Mouse (Mus musculus): Measurements from ENCODE around the gene Kir3dl2.
"Not testable (repeated sequence)": the region's sequence is repeated elsewhere in the genome, so short reads cannot be mapped to it uniquely, and the experiment has no call there.

Gene Kir3dl2

DNA sequence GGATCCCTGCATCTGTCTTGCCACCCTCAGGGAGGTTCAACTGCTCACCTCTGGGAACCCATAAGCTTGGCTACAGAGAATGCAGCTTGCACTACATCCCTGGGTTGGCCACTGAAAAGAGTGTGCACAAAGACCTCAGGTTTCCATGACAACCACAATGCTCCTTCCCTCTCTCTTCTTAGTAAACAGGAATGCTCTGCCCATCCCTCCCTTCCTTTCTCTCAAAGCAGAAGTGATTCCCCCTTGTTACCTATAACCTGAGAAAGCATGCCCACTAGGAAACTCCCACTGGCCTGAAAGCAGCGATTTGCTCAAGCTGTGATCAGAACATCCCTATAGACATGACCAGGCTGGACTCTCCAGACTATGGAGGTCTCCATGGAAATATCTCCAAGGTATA, at the start of gene Kir3dl2:
TSS of gene Kir3dl2 (minus strand) at position 101 of the 400 bp plus-strand sequence.
- not testable (repeated sequence) for DNase-seq

DNA sequence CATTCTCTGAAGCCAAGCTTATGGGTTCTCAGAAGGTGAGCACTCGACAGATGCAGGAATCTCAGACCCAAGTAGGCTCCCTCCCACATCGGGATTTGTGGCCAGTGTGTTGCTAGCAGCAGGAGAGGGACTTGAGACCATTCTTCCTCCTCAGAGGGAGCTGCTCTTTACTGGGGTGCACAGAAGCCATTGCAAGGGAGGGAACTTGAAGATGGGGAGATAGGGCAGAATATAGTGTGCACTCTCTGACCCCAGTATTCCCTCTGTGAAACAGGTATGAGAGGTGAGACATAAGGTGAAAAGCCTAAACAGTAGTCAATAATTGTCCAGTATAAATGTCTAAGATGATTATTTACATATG, 47.0 kb upstream of the Kir3dl2 start:
- DNase-seq: no peak

DNA sequence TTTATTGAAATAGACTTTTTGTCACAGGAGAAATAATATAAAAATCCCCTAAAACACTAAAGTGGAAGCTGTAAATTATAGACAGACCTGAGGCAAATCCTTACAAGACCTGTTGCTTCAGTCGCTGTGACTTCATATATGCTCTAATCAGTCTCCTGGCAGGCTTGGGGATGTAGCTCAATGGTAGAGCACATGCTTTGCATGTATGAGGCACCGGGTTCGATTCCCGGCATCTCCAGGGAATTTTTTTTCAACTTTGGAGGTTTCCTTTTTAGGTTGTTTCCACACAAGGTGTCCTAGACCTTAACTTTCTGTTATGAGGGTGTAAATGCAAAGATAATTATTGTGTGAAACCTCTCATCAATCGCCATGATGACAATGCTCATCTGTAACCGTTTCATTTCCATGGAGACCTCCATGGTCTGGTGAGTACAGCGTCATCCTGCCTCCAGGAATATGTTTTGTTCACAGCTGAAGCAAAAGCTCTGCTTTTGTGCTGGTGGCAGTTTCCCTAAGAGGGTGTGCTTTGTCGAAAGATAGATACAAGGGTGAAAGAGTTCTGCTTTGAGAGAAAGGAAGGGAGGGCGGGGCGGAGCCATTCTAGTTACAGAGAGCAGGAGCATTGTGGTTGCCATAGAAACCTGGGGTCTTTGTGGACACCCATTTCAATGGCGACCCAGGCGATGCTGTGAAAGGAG, 46.5 kb upstream of the Kir3dl2 start, which contains the start of gene Tceal3:
TSS of gene Tceal3 (plus strand) at position 644 of the 698 bp plus-strand sequence.
- peak; percentile 48 for DNase-seq

DNA sequence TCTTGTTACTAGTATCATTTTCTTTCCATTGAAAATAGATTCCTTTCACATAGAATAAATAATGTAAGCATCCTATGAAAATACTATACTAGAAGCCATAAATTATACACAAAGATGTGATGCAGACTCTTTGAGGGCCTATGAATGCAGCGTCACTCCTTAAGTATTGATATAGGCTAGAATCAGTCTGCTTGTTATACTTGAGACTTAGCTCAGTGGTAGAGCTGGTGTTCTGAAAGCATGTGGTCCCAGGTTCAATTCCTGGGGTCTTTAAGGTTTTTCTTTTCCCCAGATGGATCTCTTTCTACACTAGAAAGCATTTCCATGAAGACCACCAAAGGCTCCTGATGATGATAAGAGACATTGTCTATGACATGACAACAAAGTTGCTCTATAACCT, 40.8 kb upstream of the Kir3dl2 start:
- DNase-seq: no peak

DNA sequence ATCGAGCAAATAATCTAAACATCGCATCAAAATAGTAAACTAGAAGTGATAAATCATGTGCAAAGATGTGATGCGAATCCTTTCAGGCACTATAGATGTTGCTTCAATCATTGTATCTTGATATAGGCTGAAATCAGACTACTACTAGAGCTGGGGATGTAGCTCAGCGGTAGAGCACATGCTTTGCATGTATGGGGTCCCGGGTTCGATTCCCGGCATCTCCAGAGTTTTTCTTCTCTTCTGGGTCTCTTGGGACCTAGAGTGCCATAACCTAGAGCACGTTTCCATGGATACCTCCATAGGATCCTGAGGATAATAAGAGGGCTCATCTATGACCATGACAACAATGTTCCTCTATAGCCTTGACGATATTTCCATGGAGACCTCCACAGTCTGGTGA, 25.2 kb upstream of the Kir3dl2 start:
- DNase-seq: not testable (repeated sequence)

DNA sequence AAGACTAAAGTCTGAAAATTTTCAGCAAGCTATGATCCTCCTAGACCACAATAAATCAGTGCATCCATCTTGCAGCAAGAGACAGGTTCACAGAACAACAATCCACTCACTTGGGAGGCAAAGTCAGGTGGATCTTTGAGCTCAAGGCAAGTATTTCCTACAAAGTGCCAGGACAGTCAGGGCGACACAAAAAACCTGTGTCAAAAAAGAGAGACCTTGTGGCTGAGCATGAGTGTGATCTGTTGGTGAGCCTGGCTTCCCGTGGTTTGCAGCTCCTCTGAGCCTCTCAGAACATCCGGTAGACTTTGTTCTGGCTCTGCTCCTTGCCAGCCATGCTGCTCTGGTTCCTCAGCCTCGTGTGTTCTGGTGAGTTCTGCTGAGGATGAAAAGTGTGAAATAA, 26.2 kb downstream of the Kir3dl2 start, which contains the start of gene Kir3dl1:
TSS of gene Kir3dl1 (plus strand) at position 301 of the 400 bp plus-strand sequence.
- not testable (repeated sequence) for DNase-seq
